Mouse (Mus musculus) kidney, postnatal 10 days (tissue): ENCODE measurements around the gene Ccdc88a.

ENCODE experiments used
- DNase-seq: peaks from one replicate; pipeline ENCODE4 v3.0.0; 2021; ENCODE audit warnings: mixed read lengths

Ccdc88a gene

DNA sequence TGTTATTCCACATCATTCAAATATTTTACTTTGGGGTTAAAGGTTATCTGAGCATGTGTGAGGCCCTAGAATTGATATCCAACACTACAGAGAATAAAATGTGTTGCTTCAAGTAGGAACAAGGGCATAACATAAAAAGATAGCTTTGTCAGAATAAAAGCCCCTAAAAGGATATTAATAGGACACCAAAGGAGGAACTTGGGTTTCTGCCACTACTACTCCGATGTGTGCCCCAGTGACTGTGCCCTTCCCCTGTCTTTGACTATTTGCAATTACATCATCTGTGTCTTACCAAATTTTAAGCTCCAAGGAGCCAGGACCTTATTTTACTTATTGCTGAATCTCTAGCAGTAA is 175.9 kb downstream of the Ccdc88a start:
- DNase-seq, result no peak
